Mouse (Mus musculus): ENCODE measurements around the gene Vsnl1.

- no peak for TF ChIP-seq TCF12 (IDR thresholded peaks at IDR 0.05; ENCODE audit: insufficient read depth, poor library complexity, severe bottlenecking)
- TF ChIP-seq POLR2A (IDR thresholded peaks at IDR 0.05; ENCODE audit: insufficient read length, low read depth), result no peak
- TF ChIP-seq CEBPB (IDR thresholded peaks at IDR 0.05; ENCODE audit: insufficient read depth, poor library complexity, severe bottlenecking), result no peak
- TF ChIP-seq MYOG (IDR thresholded peaks at IDR 0.05; ENCODE audit: control insufficient read depth in 1 of 3, insufficient read depth in 1 of 3, insufficient read length in 2 of 3, low read depth in 2 of 3), result no peak
Observed at GRCm38 (mm10) chr12:11427396-11427795, 9.0 kb downstream of the Vsnl1 start.

All from myocyte (in vitro differentiated cells).